Mouse (Mus musculus) spleen, postnatal 14 days (tissue): Measurements from ENCODE around the gene Olfr1308.

Experiments used
- DNase-seq, 2 experiments: peaks; one replicate each; pipeline ENCODE4 v3.0.0; 2021 to 2022; ENCODE audit warnings: low spot score in 2 of 2

Olfr1308 gene

GRCm38 (mm10) chr2:111964844-111965243 lies at the start of gene Olfr1308:
Gene Olfr1308 (minus strand): TSS chr2:111964944.
- no peak for DNase-seq

DNA sequence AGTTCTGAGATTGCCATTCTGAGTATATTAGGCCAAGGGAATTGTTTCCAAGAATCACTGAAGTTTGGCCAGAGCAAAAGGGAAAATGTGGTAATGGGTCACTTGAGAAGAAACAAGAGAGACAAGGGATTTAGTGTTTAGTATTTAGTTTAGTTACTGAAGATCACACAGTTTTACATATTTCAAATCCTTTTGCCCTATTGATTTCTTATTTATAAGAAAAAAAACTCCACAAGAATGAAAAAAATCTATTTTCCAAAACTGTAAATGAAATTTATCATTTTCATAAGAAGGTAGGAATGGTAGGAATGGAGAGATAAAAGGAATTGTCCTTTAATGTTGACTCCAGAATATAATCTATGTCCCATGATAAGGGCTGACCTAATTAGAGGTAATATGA lies 47.9 kb upstream of the Olfr1308 start, which contains the start of gene Olfr1310:
Olfr1310 (minus strand) TSS at position 101 of the 400 bp plus-strand sequence.
- no peak for DNase-seq

GRCm38 (mm10) chr2:111990181-111990580 lies 25.4 kb upstream of the Olfr1308 start, which contains the start of gene Olfr1309:
Gene Olfr1309 (minus strand): TSS chr2:111990281.
- DNase-seq = no peak

DNA sequence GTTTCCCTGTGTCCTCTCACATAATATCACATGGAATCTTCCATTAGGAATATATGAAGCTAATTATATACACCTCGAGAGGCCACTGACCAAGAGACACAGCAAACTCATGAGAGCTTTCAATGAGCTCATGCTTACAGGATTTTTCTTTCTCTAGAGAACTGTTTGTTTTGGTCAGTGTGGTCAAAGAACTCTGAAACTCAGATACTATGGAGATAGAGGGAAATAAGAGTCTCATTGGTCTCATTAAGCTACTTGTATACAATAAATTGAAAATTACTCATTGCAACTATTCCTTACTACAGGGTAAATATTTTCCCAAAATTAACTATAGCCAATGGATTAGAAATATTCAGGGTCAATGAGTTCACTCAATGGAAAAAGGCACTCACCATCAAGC lies 15.4 kb downstream of the Olfr1308 start, which contains the start of gene Olfr1307:
Olfr1307 (minus strand) TSS at position 101 of the 400 bp plus-strand sequence.
- DNase-seq = no peak

GRCm38 (mm10) chr2:111916171-111916570 lies 48.6 kb downstream of the Olfr1308 start, which contains the start of gene Olfr1306:
Gene Olfr1306 (minus strand): TSS chr2:111916271.
- DNase-seq = no peak
